Mouse (Mus musculus) MEL (cell line): ENCODE measurements around the gene Kifc1. TPM values are rescaled to one million over a fixed set of nuclear protein-coding genes. Genes with fewer than 3 reads are reported as not detected.

Source experiments
- DNase-seq: peaks from one replicate; pipeline ENCODE4 v3.0.0; 2011; ENCODE audit warnings: low read depth, low spot score
- H3K27ac ChIP-seq: 2 replicates; pipeline ENCODE4 v1.5.1; 2012; ENCODE audit warnings: low read depth, mild to moderate bottlenecking, control low read depth, low read length, moderate library complexity; ENCODE audit not compliant: control insufficient read depth
- H3K27me3 ChIP-seq, 2 experiments: fragments of 150-350 bp in 1 of 2; sonication (generic) in 1 of 2; 2 replicates each; pipeline ENCODE4 v1.6.1; 2012; ENCODE audit warnings: low read length in 2 of 2, mild to moderate bottlenecking in 2 of 2, improper control_type of control experiment in 1 of 2, moderate library complexity in 1 of 2; ENCODE audit not compliant: insufficient read depth in 2 of 2, control insufficient read depth in 1 of 2
- H3K36me3 ChIP-seq, 2 experiments: 2 replicates each; pipeline ENCODE4 v1.6.1; 2012 to 2014; ENCODE audit warnings: low read length in 2 of 2, improper control_type of control experiment in 1 of 2, inconsistent platforms in 1 of 2, mild to moderate bottlenecking in 1 of 2; ENCODE audit not compliant: insufficient read depth in 2 of 2, control insufficient read depth in 1 of 2
- H3K4me1 ChIP-seq, 2 experiments: fragments of 150-350 bp in 1 of 2; sonication (generic) in 1 of 2; 2 replicates each; pipeline ENCODE4 v1.6.1; 2012; ENCODE audit warnings: low read length in 2 of 2, improper control_type of control experiment in 1 of 2, mild to moderate bottlenecking in 1 of 2; ENCODE audit not compliant: insufficient read depth in 2 of 2, control insufficient read depth in 1 of 2
- H3K4me3 ChIP-seq, 2 experiments: fragments of 150-350 bp in 1 of 2; sonication (generic) in 1 of 2; 2 replicates each; pipeline ENCODE4 v1.5.1; 2012; ENCODE audit warnings: low read depth in 2 of 2, low read length in 2 of 2, mild to moderate bottlenecking in 2 of 2, moderate library complexity in 2 of 2, control low read depth in 1 of 2, improper control_type of control experiment in 1 of 2; ENCODE audit not compliant: control insufficient read depth in 1 of 2, insufficient read depth in 1 of 2
- H3K79me2 ChIP-seq: 2 replicates; pipeline ENCODE4 v1.6.1; 2012; ENCODE audit warnings: mild to moderate bottlenecking, low read length, moderate library complexity; ENCODE audit not compliant: control insufficient read depth, poor library complexity, insufficient read depth
- H3K9ac ChIP-seq: 2 replicates; pipeline ENCODE4 v1.6.1; 2012; ENCODE audit warnings: low read depth, mild to moderate bottlenecking, control low read depth, low read length, moderate library complexity; ENCODE audit not compliant: control insufficient read depth, poor library complexity, severe bottlenecking
- H3K9me3 ChIP-seq: fragments of 150-350 bp; sonication (generic); replicated peaks from 2 replicates; pipeline ENCODE4 v1.6.1; 2012; ENCODE audit warnings: mild to moderate bottlenecking, low read length, improper control_type of control experiment, moderate library complexity; ENCODE audit not compliant: insufficient read depth
- CHD2 ChIP-seq: IDR thresholded peaks from 2 replicates; pipeline ENCODE4 v1.6.1; 2011; ENCODE audit warnings: low read length, improper control_type of control experiment
- CTCF ChIP-seq, 3 experiments: IDR thresholded peaks in 2 of 3; conservative IDR thresholded peaks in 1 of 3; 2 replicates each; pipeline ENCODE4 v1.5.1; 2011 to 2012; ENCODE audit warnings: low read length in 3 of 3, low read depth in 2 of 3, mild to moderate bottlenecking in 2 of 3, improper control_type of control experiment in 1 of 3, inconsistent platforms in 1 of 3, mixed read lengths in 1 of 3, moderate library complexity in 1 of 3; ENCODE audit not compliant: control insufficient read depth in 1 of 3, insufficient read depth in 1 of 3, poor library complexity in 1 of 3, severe bottlenecking in 1 of 3
- ETS1 ChIP-seq: IDR thresholded peaks from 2 replicates; pipeline ENCODE4 v1.6.1; 2012; ENCODE audit warnings: low read depth, mild to moderate bottlenecking, inconsistent platforms, low read length, improper control_type of control experiment, moderate library complexity
- MAFK ChIP-seq: IDR thresholded peaks from 2 replicates; pipeline ENCODE4 v1.6.1; 2011; ENCODE audit warnings: low read depth, mild to moderate bottlenecking, low read length, improper control_type of control experiment, borderline replicate concordance
- MEF2A ChIP-seq: IDR thresholded peaks from 2 replicates; pipeline ENCODE4 v1.6.1; 2014; ENCODE audit warnings: low read depth, mild to moderate bottlenecking, inconsistent platforms, low read length, improper control_type of control experiment; ENCODE audit not compliant: poor library complexity, insufficient replicate concordance, severe bottlenecking; ENCODE audit errors: extremely low read depth
- MYB ChIP-seq: IDR thresholded peaks from 2 replicates; pipeline ENCODE4 v1.6.1; 2011; ENCODE audit warnings: mild to moderate bottlenecking, low read depth, low read length, improper control_type of control experiment
- MYC ChIP-seq: IDR thresholded peaks from 2 replicates; pipeline ENCODE4 v1.6.1; 2011; ENCODE audit warnings: low read depth, mild to moderate bottlenecking, low read length, improper control_type of control experiment, moderate library complexity
- NELFE ChIP-seq: IDR thresholded peaks from 2 replicates; pipeline ENCODE4 v1.6.1; 2011; ENCODE audit warnings: low read depth, low read length, improper control_type of control experiment
- POLR2A ChIP-seq, 2 experiments: IDR thresholded peaks; 2 replicates each; pipeline ENCODE4 v1.6.1; 2011 to 2012; ENCODE audit warnings: low read length in 2 of 2, mild to moderate bottlenecking in 2 of 2, control low read depth in 1 of 2, improper control_type of control experiment in 1 of 2, low read depth in 1 of 2, moderate library complexity in 1 of 2; ENCODE audit not compliant: control insufficient read depth in 1 of 2, insufficient read depth in 1 of 2, poor library complexity in 1 of 2
- RAD21 ChIP-seq: IDR thresholded peaks from 2 replicates; pipeline ENCODE4 v1.6.1; 2011; ENCODE audit warnings: mild to moderate bottlenecking, low read depth, low read length, improper control_type of control experiment
- TCF12 ChIP-seq: IDR thresholded peaks from 2 replicates; pipeline ENCODE4 v1.6.1; 2014; ENCODE audit warnings: low read depth, mild to moderate bottlenecking, inconsistent platforms, low read length, improper control_type of control experiment, moderate library complexity
- UBTF ChIP-seq: IDR thresholded peaks from 2 replicates; pipeline ENCODE4 v1.6.1; 2012; ENCODE audit warnings: low read depth, mild to moderate bottlenecking, inconsistent platforms, low read length, improper control_type of control experiment, moderate library complexity, borderline replicate concordance; ENCODE audit not compliant: insufficient read depth
- polyA plus RNA-seq, 2 experiments: library from polyadenylated mRNA; stranded (reverse) in 1 of 2; unstranded in 1 of 2; fragments of >175 nt in 1 of 2; fragments of >200 nt in 1 of 2; gene quantifications; 2 replicates each; pipeline versions ENCODE4 v1.2.1 to v1.2.4; 2012; ENCODE audit warnings: low replicate concordance in 2 of 2, low read depth in 1 of 2; ENCODE audit not compliant: insufficient read length in 2 of 2, insufficient read depth in 1 of 2, missing spikeins in 1 of 2
- total RNA-seq: library from RNA; depleted of rRNA; stranded (reverse); fragments of 300-350 nt; gene quantifications from 2 replicates; pipeline ENCODE4 v1.2.3, GENCODE M21; 2012

Gene Kifc1
- total and polyA plus RNA-seq, 3 experiments = 17.1 to 53.5 TPM; not detected in 1

DNA sequence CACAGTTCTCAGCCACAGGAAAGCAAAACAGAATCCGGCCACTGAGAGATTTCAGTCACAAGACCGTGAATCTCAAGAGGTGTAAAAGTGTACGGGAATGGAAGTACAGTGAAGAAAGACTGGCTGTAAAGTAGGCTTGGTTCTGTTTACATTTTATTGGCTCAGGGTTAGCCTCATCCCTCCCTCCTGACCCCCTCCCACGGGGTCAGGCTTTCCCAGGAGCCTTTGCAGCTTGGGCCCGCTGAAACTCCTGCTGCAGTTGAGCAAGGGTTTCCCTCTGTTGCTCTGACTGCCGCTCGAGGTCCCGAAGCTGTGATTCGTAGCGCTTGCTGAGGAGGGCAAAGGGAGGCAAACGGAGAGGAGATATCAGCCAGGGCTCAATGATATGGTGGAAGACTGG lies 48.3 kb upstream of the Kifc1 start:
- no peak for DNase-seq
- Histone ChIP-seq H3K9me3 (no peaks in the 10 kb centered on the region), H3K27ac (no peak overlapping the region), H3K36me3 (no peaks in the 10 kb centered on the region; a peak in 1 of 4 replicates), H3K4me1 (peaks cover 0 to 3% of the 10 kb centered on the region in 2 experiments; a peak in 2 of 4 replicates), H3K79me2 (peaks cover 27% of the 10 kb centered on the region), H3K9ac (no peak overlapping the region), H3K4me3 (no peak overlapping the region), H3K27me3 (no peaks in the 10 kb centered on the region)
- peak in 1 of 2 experiments; percentile 35; a peak in 1 of 4 replicates for TF ChIP-seq POLR2A (IDR thresholded peaks at IDR 0.05; ENCODE audit: control insufficient read depth in 1 of 2, insufficient read depth in 1 of 2, low read depth in 1 of 2, low read length in 2 of 2, poor library complexity in 1 of 2)
- no peak for TF ChIP-seq NELFE

DNA sequence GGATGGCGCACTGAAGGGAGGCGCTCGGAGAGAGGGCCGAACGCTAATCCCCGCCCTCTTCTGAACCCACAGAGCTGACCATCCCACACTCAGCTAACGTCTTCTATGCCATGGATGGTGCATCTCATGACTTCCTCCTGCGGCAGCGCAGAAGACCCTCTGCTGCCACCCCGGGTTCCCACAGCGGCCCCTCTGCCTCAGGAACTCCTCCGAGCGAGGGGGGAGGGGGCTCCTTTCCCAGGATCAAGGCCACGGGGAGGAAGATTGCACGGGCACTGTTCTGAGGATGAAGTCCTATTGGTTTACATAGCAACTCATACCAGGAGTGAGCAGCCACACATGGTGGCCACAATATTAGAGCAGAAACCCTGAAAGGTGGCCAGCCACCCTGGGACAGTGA lies 46.5 kb upstream of the Kifc1 start:
- Histone ChIP-seq H3K4me1 (peaks cover 0 to 2% of the 10 kb centered on the region in 2 experiments; a peak in 2 of 4 replicates), H3K27ac (no peak overlapping the region), H3K4me3 (no peak overlapping the region), H3K36me3 (no peaks in the 10 kb centered on the region), H3K9me3 (no peaks in the 10 kb centered on the region), H3K9ac (no peak overlapping the region), H3K79me2 (peaks cover 24% of the 10 kb centered on the region), H3K27me3 (no peaks in the 10 kb centered on the region)
- TF ChIP-seq ETS1 = no peak
- no peak for TF ChIP-seq CHD2
- TF ChIP-seq TCF12 = no peak
- TF ChIP-seq NELFE = no peak
- TF ChIP-seq POLR2A (IDR thresholded peaks at IDR 0.05; ENCODE audit: control insufficient read depth in 1 of 2, insufficient read depth in 1 of 2, low read depth in 1 of 2, low read length in 2 of 2, poor library complexity in 1 of 2) = no peak
- TF ChIP-seq MYB = no peak
- TF ChIP-seq RAD21 = no peak
- TF ChIP-seq MYC = no peak
- no peak for TF ChIP-seq CTCF (IDR thresholded peaks at IDR 0.05 in 2 of 3, conservative IDR thresholded peaks at IDR 0.05 in 1 of 3; ENCODE audit: control insufficient read depth in 1 of 3, insufficient read depth in 1 of 3, low read depth in 2 of 3, low read length in 3 of 3, poor library complexity in 1 of 3, severe bottlenecking in 1 of 3)
- TF ChIP-seq UBTF = no peak
- no peak for TF ChIP-seq MAFK
- DNase-seq = no peak

DNA sequence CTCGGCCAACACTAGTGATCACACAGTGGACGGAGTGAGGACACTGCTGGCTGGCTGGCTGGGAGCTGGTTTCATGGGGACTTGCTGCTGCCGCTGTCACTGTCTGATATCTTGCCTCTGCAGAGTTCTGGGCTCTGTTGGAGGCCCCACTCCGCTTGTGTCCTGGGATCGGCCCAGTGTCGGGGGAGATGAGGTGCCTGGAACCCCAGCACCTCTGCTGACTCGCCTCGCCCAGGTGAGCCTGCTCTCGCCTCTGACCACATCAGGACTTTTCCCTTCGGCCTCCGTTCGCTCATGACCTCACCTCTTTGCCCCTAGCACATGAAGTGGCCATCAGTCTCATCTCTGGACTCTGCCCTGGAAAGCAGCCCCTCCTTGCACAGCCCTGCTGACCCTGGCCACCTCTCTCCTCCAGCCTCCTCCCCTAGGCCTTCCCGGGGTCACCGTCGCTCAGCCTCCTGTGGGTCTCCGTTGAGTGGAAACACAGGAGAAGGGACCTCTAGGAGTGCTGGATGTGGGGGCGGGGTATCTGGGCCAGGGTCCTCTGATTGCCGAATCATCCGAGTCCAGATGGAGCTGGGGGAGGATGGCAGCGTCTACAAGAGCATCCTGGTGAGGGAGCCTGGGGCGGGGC lies 45.1 kb upstream of the Kifc1 start:
- H3K4me3 ChIP-seq = no peak overlapping the region
- no peak overlapping the region for H3K27ac ChIP-seq
- no peak overlapping the region for H3K9ac ChIP-seq
- peaks cover 13% of the 10 kb centered on the region for H3K79me2 ChIP-seq
- no peaks in the 10 kb centered on the region for H3K9me3 ChIP-seq
- DNase-seq = no peak
- H3K4me1 ChIP-seq = peaks cover 0 to 7% of the 10 kb centered on the region in 2 experiments; a peak in 3 of 4 replicates
- H3K36me3 ChIP-seq = peaks cover 0 to 3% of the 10 kb centered on the region in 2 experiments; a peak in 2 of 4 replicates
- no peaks in the 10 kb centered on the region for H3K27me3 ChIP-seq
- no peak for TF ChIP-seq MEF2A
- TF ChIP-seq, all 39 proteins: peak for 0
